Mouse (Mus musculus): ENCODE results near the gene Meis1. TPM values are rescaled to one million over a fixed set of nuclear protein-coding genes. Genes with fewer than 3 reads are reported as not detected.

The Meis1 gene
- polyA plus RNA-seq, 1 experiment from 2014 or later: 50.1 TPM

- WGBS: 83% methylated on average over 2 of the region's 2 CpGs
- Histone ChIP-seq H3K4me3 (ENCODE audit: control insufficient read depth in 1 of 2, insufficient read depth in 1 of 2, low read depth in 1 of 2, low read length in 2 of 2) (no peak overlapping the region), H3K4me2 (ENCODE audit: low read length) (no peak overlapping the region), H3K9ac (ENCODE audit: low read length) (no peak overlapping the region), H3K27ac (replicated peaks in 1 of 2; ENCODE audit: control insufficient read depth in 1 of 2, insufficient read depth in 1 of 2, low read depth in 2 of 2, low read length in 2 of 2) (no peak overlapping the region), H3K27me3 (ENCODE audit: control insufficient read depth, insufficient read depth, low read length) (peaks cover 8% of the 10 kb centered on the region; the same call in 1 of the 2 replicates), H3K4me1 (ENCODE audit: control insufficient read depth in 2 of 2, insufficient read depth in 2 of 2, low read length in 2 of 2) (peaks cover 3 to 4% of the 10 kb centered on the region in 2 experiments; a peak in 1 of 4 replicates), H3K36me3 (ENCODE audit: control insufficient read depth, insufficient read depth, low read length) (no peaks in the 10 kb centered on the region), H3K9me3 (ENCODE audit: control insufficient read depth, low read length) (peaks cover 3% of the 10 kb centered on the region; the same call in 1 of the 2 replicates)
- no peak for ATAC-seq (ENCODE audit: insufficient number of reproducible peaks, insufficient read depth, low FRiP score, low read depth)
These were observed 151.1 kb downstream of the Meis1 start for GRCm38 (mm10) chr11:18867665-18868064.

GRCm38 (mm10) chr11:18866198-18866836, 152.5 kb downstream of the Meis1 start:
- H3K36me3 ChIP-seq (ENCODE audit: control insufficient read depth, insufficient read depth, low read length): no peaks in the 10 kb centered on the region
- ATAC-seq (ENCODE audit: insufficient number of reproducible peaks, insufficient read depth, low FRiP score, low read depth): no peak
- 48% methylated on average over 6 of the region's 6 CpGs for WGBS
- no peak overlapping the region for H3K9ac ChIP-seq (ENCODE audit: low read length)
- no peak overlapping the region for H3K4me2 ChIP-seq (ENCODE audit: low read length)
- H3K27me3 ChIP-seq (ENCODE audit: control insufficient read depth, insufficient read depth, low read length): peaks cover 8% of the 10 kb centered on the region; the same call in 1 of the 2 replicates
- no peak overlapping the region for H3K27ac ChIP-seq (replicated peaks in 1 of 2; ENCODE audit: control insufficient read depth in 1 of 2, insufficient read depth in 1 of 2, low read depth in 2 of 2, low read length in 2 of 2)
- peaks cover 3% of the 10 kb centered on the region; the same call in 1 of the 2 replicates for H3K9me3 ChIP-seq (ENCODE audit: control insufficient read depth, low read length)
- no peak overlapping the region for H3K4me3 ChIP-seq (ENCODE audit: control insufficient read depth in 1 of 2, insufficient read depth in 1 of 2, low read depth in 1 of 2, low read length in 2 of 2)
- 0 out of 4 replicates have a peak, but pooled peaks cover 0 to 2% of the 10 kb centered on the region in 2 experiments for H3K4me1 ChIP-seq (ENCODE audit: control insufficient read depth in 2 of 2, insufficient read depth in 2 of 2, low read length in 2 of 2)

- ATAC-seq (ENCODE audit: insufficient number of reproducible peaks, insufficient read depth, low FRiP score, low read depth): no peak
- H3K4me1 ChIP-seq (ENCODE audit: control insufficient read depth in 2 of 2, insufficient read depth in 2 of 2, low read length in 2 of 2): no peaks in the 10 kb centered on the region
- no peaks in the 10 kb centered on the region for H3K27me3 ChIP-seq (ENCODE audit: control insufficient read depth, insufficient read depth, low read length)
- H3K36me3 ChIP-seq (ENCODE audit: control insufficient read depth, insufficient read depth, low read length): no peaks in the 10 kb centered on the region
- 80% methylated on average over 4 of the region's 4 CpGs for WGBS
- no peaks in the 10 kb centered on the region for H3K9me3 ChIP-seq (ENCODE audit: control insufficient read depth, low read length)
- no peak overlapping the region for H3K4me3 ChIP-seq (ENCODE audit: control insufficient read depth in 1 of 2, insufficient read depth in 1 of 2, low read depth in 1 of 2, low read length in 2 of 2)
- H3K27ac ChIP-seq (replicated peaks in 1 of 2; ENCODE audit: control insufficient read depth in 1 of 2, insufficient read depth in 1 of 2, low read depth in 2 of 2, low read length in 2 of 2): no peak overlapping the region
- no peak overlapping the region for H3K4me2 ChIP-seq (ENCODE audit: low read length)
- H3K9ac ChIP-seq (ENCODE audit: low read length): no peak overlapping the region
These were observed 168.0 kb downstream of the Meis1 start for GRCm38 (mm10) chr11:18850772-18851171.

- no peak overlapping the region for H3K9ac ChIP-seq (ENCODE audit: low read length)
- no peaks in the 10 kb centered on the region for H3K27me3 ChIP-seq (ENCODE audit: control insufficient read depth, insufficient read depth, low read length)
- 83% methylated on average over 3 of the region's 3 CpGs for WGBS
- H3K4me1 ChIP-seq (ENCODE audit: control insufficient read depth in 2 of 2, insufficient read depth in 2 of 2, low read length in 2 of 2): no peaks in the 10 kb centered on the region
- H3K4me3 ChIP-seq (ENCODE audit: control insufficient read depth in 1 of 2, insufficient read depth in 1 of 2, low read depth in 1 of 2, low read length in 2 of 2): no peak overlapping the region
- H3K9me3 ChIP-seq (ENCODE audit: control insufficient read depth, low read length): no peaks in the 10 kb centered on the region
- ATAC-seq (ENCODE audit: insufficient number of reproducible peaks, insufficient read depth, low FRiP score, low read depth): no peak
- H3K36me3 ChIP-seq (ENCODE audit: control insufficient read depth, insufficient read depth, low read length): no peaks in the 10 kb centered on the region
- no peak overlapping the region for H3K27ac ChIP-seq (replicated peaks in 1 of 2; ENCODE audit: control insufficient read depth in 1 of 2, insufficient read depth in 1 of 2, low read depth in 2 of 2, low read length in 2 of 2)
- H3K4me2 ChIP-seq (ENCODE audit: low read length): no peak overlapping the region
These were observed 171.1 kb downstream of the Meis1 start for GRCm38 (mm10) chr11:18847650-18848049.

GRCm38 (mm10) chr11:18846472-18846871, 172.3 kb downstream of the Meis1 start:
- Histone ChIP-seq H3K27me3 (ENCODE audit: control insufficient read depth, insufficient read depth, low read length) (no peaks in the 10 kb centered on the region), H3K4me2 (ENCODE audit: low read length) (no peak overlapping the region), H3K4me1 (ENCODE audit: control insufficient read depth in 2 of 2, insufficient read depth in 2 of 2, low read length in 2 of 2) (no peaks in the 10 kb centered on the region), H3K27ac (replicated peaks in 1 of 2; ENCODE audit: control insufficient read depth in 1 of 2, insufficient read depth in 1 of 2, low read depth in 2 of 2, low read length in 2 of 2) (no peak overlapping the region), H3K36me3 (ENCODE audit: control insufficient read depth, insufficient read depth, low read length) (no peaks in the 10 kb centered on the region), H3K4me3 (ENCODE audit: control insufficient read depth in 1 of 2, insufficient read depth in 1 of 2, low read depth in 1 of 2, low read length in 2 of 2) (no peak overlapping the region), H3K9ac (ENCODE audit: low read length) (no peak overlapping the region), H3K9me3 (ENCODE audit: control insufficient read depth, low read length) (no peaks in the 10 kb centered on the region)
- 83% methylated on average over 4 of the region's 4 CpGs for WGBS
- ATAC-seq (ENCODE audit: insufficient number of reproducible peaks, insufficient read depth, low FRiP score, low read depth): no peak

- 72% methylated on average over 3 of the region's 3 CpGs for WGBS
- Histone ChIP-seq H3K27me3 (ENCODE audit: control insufficient read depth, insufficient read depth, low read length) (no peaks in the 10 kb centered on the region), H3K27ac (replicated peaks in 1 of 2; ENCODE audit: control insufficient read depth in 1 of 2, insufficient read depth in 1 of 2, low read depth in 2 of 2, low read length in 2 of 2) (no peak overlapping the region), H3K4me3 (ENCODE audit: control insufficient read depth in 1 of 2, insufficient read depth in 1 of 2, low read depth in 1 of 2, low read length in 2 of 2) (no peak overlapping the region), H3K9me3 (ENCODE audit: control insufficient read depth, low read length) (no peaks in the 10 kb centered on the region), H3K9ac (ENCODE audit: low read length) (no peak overlapping the region), H3K4me2 (ENCODE audit: low read length) (no peak overlapping the region), H3K4me1 (ENCODE audit: control insufficient read depth in 2 of 2, insufficient read depth in 2 of 2, low read length in 2 of 2) (no peaks in the 10 kb centered on the region), H3K36me3 (ENCODE audit: control insufficient read depth, insufficient read depth, low read length) (no peaks in the 10 kb centered on the region)
- no peak for ATAC-seq (ENCODE audit: insufficient number of reproducible peaks, insufficient read depth, low FRiP score, low read depth)
These were observed 172.9 kb downstream of the Meis1 start for GRCm38 (mm10) chr11:18845900-18846299.

GRCm38 (mm10) chr11:18845466-18845865, 173.3 kb downstream of the Meis1 start:
- Histone ChIP-seq H3K27ac (replicated peaks in 1 of 2; ENCODE audit: control insufficient read depth in 1 of 2, insufficient read depth in 1 of 2, low read depth in 2 of 2, low read length in 2 of 2) (no peak overlapping the region), H3K27me3 (ENCODE audit: control insufficient read depth, insufficient read depth, low read length) (no peaks in the 10 kb centered on the region), H3K9me3 (ENCODE audit: control insufficient read depth, low read length) (no peaks in the 10 kb centered on the region), H3K4me1 (ENCODE audit: control insufficient read depth in 2 of 2, insufficient read depth in 2 of 2, low read length in 2 of 2) (no peaks in the 10 kb centered on the region), H3K36me3 (ENCODE audit: control insufficient read depth, insufficient read depth, low read length) (no peaks in the 10 kb centered on the region), H3K9ac (ENCODE audit: low read length) (no peak overlapping the region), H3K4me2 (ENCODE audit: low read length) (no peak overlapping the region), H3K4me3 (ENCODE audit: control insufficient read depth in 1 of 2, insufficient read depth in 1 of 2, low read depth in 1 of 2, low read length in 2 of 2) (no peak overlapping the region)
- no peak for ATAC-seq (ENCODE audit: insufficient number of reproducible peaks, insufficient read depth, low FRiP score, low read depth)
- WGBS: 82% methylated on average over 6 of the region's 6 CpGs

- Histone ChIP-seq H3K9me3 (ENCODE audit: control insufficient read depth, low read length) (no peaks in the 10 kb centered on the region), H3K4me2 (ENCODE audit: low read length) (no peak overlapping the region), H3K27me3 (ENCODE audit: control insufficient read depth, insufficient read depth, low read length) (no peaks in the 10 kb centered on the region), H3K9ac (ENCODE audit: low read length) (no peak overlapping the region), H3K4me1 (ENCODE audit: control insufficient read depth in 2 of 2, insufficient read depth in 2 of 2, low read length in 2 of 2) (no peaks in the 10 kb centered on the region), H3K27ac (replicated peaks in 1 of 2; ENCODE audit: control insufficient read depth in 1 of 2, insufficient read depth in 1 of 2, low read depth in 2 of 2, low read length in 2 of 2) (no peak overlapping the region), H3K36me3 (ENCODE audit: control insufficient read depth, insufficient read depth, low read length) (no peaks in the 10 kb centered on the region), H3K4me3 (ENCODE audit: control insufficient read depth in 1 of 2, insufficient read depth in 1 of 2, low read depth in 1 of 2, low read length in 2 of 2) (no peak overlapping the region)
- no peak for ATAC-seq (ENCODE audit: insufficient number of reproducible peaks, insufficient read depth, low FRiP score, low read depth)
These were observed 188.7 kb downstream of the Meis1 start for GRCm38 (mm10) chr11:18830087-18830486.

All from heart, embryonic 14.5 days (tissue).